Mouse (Mus musculus): ENCODE data around the gene Bdnf. TPM values are rescaled to one million over a fixed set of nuclear protein-coding genes. Genes with fewer than 3 reads are reported as not detected.

The Bdnf gene
- polyA plus RNA-seq, 1 experiment from 2014 or later = 5.2 TPM

DNA sequence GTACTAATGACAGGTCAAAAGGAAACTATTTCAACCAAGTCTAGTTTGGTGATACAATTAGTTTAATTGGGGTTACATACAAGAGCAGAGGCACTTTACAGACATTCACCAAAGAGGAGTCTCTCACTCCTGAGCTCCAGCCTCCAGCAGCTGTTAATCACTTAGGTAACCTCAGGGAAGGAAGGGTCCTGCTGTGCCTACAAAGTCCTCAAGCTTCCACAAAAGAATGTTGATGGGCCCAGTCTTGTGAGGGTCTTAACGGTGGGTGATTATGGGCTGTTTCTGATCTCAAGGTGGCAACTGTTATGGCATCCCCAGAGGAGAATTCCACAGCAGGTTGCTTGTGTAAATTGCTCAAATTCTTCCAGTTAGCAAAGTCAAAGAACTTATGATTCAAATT lies 71.7 kb downstream of the Bdnf start:
- H3K4me3 ChIP-seq (replicated peaks; ENCODE audit: low read depth, low read length) = no peak overlapping the region
- peaks cover 6% of the 10 kb centered on the region; the same call in 1 of the 2 replicates for H3K4me1 ChIP-seq (ENCODE audit: control insufficient read depth, insufficient read depth, low read length)
- ATAC-seq (ENCODE audit: low FRiP score, low TSS enrichment) (no peak), DNase-seq (no peak)
- 23% methylated on average over 1 of the region's 1 CpGs for WGBS
- H3K27ac ChIP-seq (replicated peaks; ENCODE audit: low read depth, low read length) = no peak overlapping the region
- H3K27me3 ChIP-seq (ENCODE audit: control insufficient read depth, insufficient read depth, low read length) = no peaks in the 10 kb centered on the region
- H3K4me2 ChIP-seq (ENCODE audit: low read length) = no peak overlapping the region
- no peak overlapping the region for H3K9ac ChIP-seq (replicated peaks; ENCODE audit: low read length)
- H3K9me3 ChIP-seq (ENCODE audit: control insufficient read depth, low read length) = no peaks in the 10 kb centered on the region
- H3K36me3 ChIP-seq (ENCODE audit: control insufficient read depth, insufficient read depth, low read length) = no peaks in the 10 kb centered on the region

DNA sequence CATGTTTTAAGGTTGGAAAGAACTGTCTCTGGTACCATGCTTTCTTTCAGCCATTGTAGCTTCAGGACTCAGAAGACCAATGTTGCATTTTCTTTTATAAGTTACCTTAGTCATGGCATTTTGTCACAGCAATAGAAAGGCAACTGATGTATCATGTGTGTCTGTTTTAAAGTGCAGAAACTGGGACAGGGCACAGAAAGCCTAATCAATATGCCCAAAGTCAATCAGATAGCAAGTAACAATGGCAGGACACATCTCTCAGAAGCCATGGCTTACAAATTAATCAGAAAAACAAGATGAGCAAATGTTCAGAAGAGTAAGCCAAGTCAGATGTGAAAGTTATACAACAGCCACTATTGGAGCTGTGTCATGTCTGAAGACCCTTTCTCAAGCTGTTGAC lies 73.9 kb downstream of the Bdnf start:
- Histone ChIP-seq H3K27ac (replicated peaks; ENCODE audit: low read depth, low read length) (no peak overlapping the region), H3K36me3 (ENCODE audit: control insufficient read depth, insufficient read depth, low read length) (no peaks in the 10 kb centered on the region), H3K9ac (replicated peaks; ENCODE audit: low read length) (no peak overlapping the region), H3K4me1 (ENCODE audit: control insufficient read depth, insufficient read depth, low read length) (peaks cover 4% of the 10 kb centered on the region; the same call in 1 of the 2 replicates), H3K27me3 (ENCODE audit: control insufficient read depth, insufficient read depth, low read length) (no peaks in the 10 kb centered on the region), H3K9me3 (ENCODE audit: control insufficient read depth, low read length) (no peaks in the 10 kb centered on the region), H3K4me3 (replicated peaks; ENCODE audit: low read depth, low read length) (no peak overlapping the region), H3K4me2 (ENCODE audit: low read length) (no peak overlapping the region)
- ATAC-seq (ENCODE audit: low FRiP score, low TSS enrichment) (no peak), DNase-seq (no peak)

DNA sequence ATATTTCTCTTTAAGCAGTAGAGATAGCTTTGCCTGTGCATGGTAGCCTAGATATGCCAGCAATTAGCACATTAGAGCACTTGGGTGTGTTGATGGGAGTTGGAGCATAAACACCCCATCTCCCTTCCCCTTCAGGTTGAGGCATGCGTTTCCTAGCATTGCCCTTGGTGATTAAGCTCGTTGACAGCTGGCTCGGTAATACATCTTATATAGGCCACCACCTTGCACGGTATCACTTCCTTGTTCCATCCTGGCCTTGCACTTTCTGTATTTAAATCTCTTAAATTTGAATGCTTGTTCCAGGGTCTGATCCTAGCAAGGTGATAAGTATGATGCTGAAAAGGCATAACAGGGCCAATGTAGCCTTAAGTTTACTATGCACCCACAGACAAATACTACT lies 74.3 kb downstream of the Bdnf start:
- no peak for DNase-seq
- Histone ChIP-seq H3K9me3 (ENCODE audit: control insufficient read depth, low read length) (no peaks in the 10 kb centered on the region), H3K4me3 (replicated peaks; ENCODE audit: low read depth, low read length) (no peak overlapping the region), H3K9ac (replicated peaks; ENCODE audit: low read length) (no peak overlapping the region), H3K27me3 (ENCODE audit: control insufficient read depth, insufficient read depth, low read length) (no peaks in the 10 kb centered on the region), H3K4me2 (ENCODE audit: low read length) (no peak overlapping the region), H3K36me3 (ENCODE audit: control insufficient read depth, insufficient read depth, low read length) (no peaks in the 10 kb centered on the region), H3K27ac (replicated peaks; ENCODE audit: low read depth, low read length) (no peak overlapping the region), H3K4me1 (ENCODE audit: control insufficient read depth, insufficient read depth, low read length) (no peaks in the 10 kb centered on the region)
- 92% methylated on average over 4 of the region's 4 CpGs for WGBS
- no peak for ATAC-seq (ENCODE audit: low FRiP score, low TSS enrichment)

DNA sequence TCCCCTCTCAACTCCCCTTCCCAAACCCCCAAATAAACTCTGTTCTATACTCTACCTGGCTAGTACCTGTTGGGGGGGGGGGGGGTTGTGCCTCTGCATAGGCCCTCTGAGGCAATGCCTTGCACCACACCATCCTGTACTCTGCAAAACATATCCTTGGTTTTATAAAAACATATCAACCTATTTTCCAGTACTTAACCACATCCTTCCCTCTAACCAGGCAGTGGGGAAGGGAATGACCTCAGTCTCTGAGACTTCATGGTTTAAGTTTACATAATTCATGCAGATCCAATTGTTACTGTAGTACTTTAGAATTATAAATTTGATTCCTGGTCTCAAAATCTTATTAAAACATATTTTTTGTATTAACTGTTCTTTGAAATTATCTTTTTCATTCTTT lies 75.5 kb downstream of the Bdnf start:
- Histone ChIP-seq H3K4me1 (ENCODE audit: control insufficient read depth, insufficient read depth, low read length) (no peaks in the 10 kb centered on the region), H3K9ac (replicated peaks; ENCODE audit: low read length) (no peak overlapping the region), H3K4me3 (replicated peaks; ENCODE audit: low read depth, low read length) (no peak overlapping the region), H3K36me3 (ENCODE audit: control insufficient read depth, insufficient read depth, low read length) (no peaks in the 10 kb centered on the region), H3K4me2 (ENCODE audit: low read length) (no peak overlapping the region), H3K27me3 (ENCODE audit: control insufficient read depth, insufficient read depth, low read length) (no peaks in the 10 kb centered on the region), H3K9me3 (ENCODE audit: control insufficient read depth, low read length) (no peaks in the 10 kb centered on the region), H3K27ac (replicated peaks; ENCODE audit: low read depth, low read length) (no peak overlapping the region)
- DNase-seq (no peak), ATAC-seq (ENCODE audit: low FRiP score, low TSS enrichment) (no peak)

DNA sequence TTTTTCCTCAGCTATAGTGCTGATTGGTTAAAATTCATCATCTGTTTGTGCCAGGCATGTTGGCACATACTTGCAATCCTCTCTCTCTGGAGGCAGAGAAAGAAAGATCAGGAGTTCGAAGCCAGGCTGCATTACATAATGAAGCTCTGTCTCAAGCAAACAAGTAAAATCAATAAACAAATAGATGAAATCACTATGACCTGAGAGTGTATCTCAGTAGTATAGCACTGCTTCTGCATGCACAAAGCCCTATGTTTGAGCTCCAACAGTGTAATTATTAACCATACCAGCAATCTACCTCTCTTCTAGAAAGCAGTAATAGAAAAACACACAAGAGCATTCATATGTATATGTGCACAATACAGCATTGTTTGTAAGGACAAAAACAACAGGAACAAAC lies 76.0 kb downstream of the Bdnf start:
- Histone ChIP-seq H3K4me1 (ENCODE audit: control insufficient read depth, insufficient read depth, low read length) (no peaks in the 10 kb centered on the region), H3K4me2 (ENCODE audit: low read length) (no peak overlapping the region), H3K27ac (replicated peaks; ENCODE audit: low read depth, low read length) (no peak overlapping the region), H3K9me3 (ENCODE audit: control insufficient read depth, low read length) (no peaks in the 10 kb centered on the region), H3K36me3 (ENCODE audit: control insufficient read depth, insufficient read depth, low read length) (no peaks in the 10 kb centered on the region), H3K27me3 (ENCODE audit: control insufficient read depth, insufficient read depth, low read length) (no peaks in the 10 kb centered on the region), H3K9ac (replicated peaks; ENCODE audit: low read length) (no peak overlapping the region), H3K4me3 (replicated peaks; ENCODE audit: low read depth, low read length) (no peak overlapping the region)
- DNase-seq (no peak), ATAC-seq (ENCODE audit: low FRiP score, low TSS enrichment) (no peak)
- WGBS = 91% methylated on average over 1 of the region's 1 CpGs

DNA sequence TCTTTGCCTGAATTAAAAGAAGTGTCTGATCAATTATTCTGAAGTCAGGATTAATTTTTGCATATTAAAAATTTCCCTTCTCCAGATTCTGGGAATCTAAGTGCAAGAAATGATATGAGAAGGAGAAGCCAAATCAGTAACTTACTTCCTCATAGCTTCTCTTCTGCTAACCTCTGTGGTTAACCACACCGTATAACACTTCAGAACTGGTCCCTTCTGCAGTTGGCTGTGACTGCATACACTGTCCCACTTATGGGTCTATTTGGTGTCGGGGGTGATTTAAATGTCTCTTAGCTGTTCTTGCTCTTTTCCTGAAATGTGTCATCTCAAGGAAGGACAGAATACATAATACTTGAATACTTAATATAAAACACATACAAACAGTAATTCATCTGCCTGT lies 81.8 kb downstream of the Bdnf start:
- no peaks in the 10 kb centered on the region for H3K9me3 ChIP-seq (ENCODE audit: control insufficient read depth, low read length)
- H3K36me3 ChIP-seq (ENCODE audit: control insufficient read depth, insufficient read depth, low read length) = no peaks in the 10 kb centered on the region
- no peak for ATAC-seq (ENCODE audit: low FRiP score, low TSS enrichment)
- WGBS = 90% methylated on average over 2 of the region's 2 CpGs
- H3K4me2 ChIP-seq (ENCODE audit: low read length) = no peak overlapping the region
- no peak overlapping the region for H3K4me3 ChIP-seq (replicated peaks; ENCODE audit: low read depth, low read length)
- DNase-seq = no peak
- no peak overlapping the region for H3K9ac ChIP-seq (replicated peaks; ENCODE audit: low read length)
- H3K27ac ChIP-seq (replicated peaks; ENCODE audit: low read depth, low read length) = no peak overlapping the region
- no peaks in the 10 kb centered on the region for H3K27me3 ChIP-seq (ENCODE audit: control insufficient read depth, insufficient read depth, low read length)
- no peaks in the 10 kb centered on the region for H3K4me1 ChIP-seq (ENCODE audit: control insufficient read depth, insufficient read depth, low read length)

DNA sequence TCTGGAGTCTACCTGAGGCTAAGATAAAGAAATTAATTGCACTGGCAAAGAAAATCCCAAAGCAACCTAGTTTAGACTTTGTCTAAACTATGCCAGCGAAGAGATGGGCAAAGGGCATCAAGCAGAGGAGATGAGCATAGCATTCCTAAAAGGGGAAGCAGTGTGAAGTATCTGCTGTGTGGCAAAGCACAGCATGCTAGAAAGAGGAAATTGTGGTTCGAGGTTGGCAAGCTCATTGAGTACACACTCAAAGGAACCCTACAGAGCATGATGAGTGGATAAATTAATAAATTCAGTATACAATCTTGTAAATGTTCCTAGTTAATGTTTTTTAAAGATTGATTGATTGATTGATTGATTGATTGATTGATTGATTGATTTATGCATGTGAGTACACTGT lies 92.3 kb downstream of the Bdnf start:
- Histone ChIP-seq H3K9ac (replicated peaks; ENCODE audit: low read length) (no peak overlapping the region), H3K4me3 (replicated peaks; ENCODE audit: low read depth, low read length) (no peak overlapping the region), H3K9me3 (ENCODE audit: control insufficient read depth, low read length) (no peaks in the 10 kb centered on the region), H3K36me3 (ENCODE audit: control insufficient read depth, insufficient read depth, low read length) (no peaks in the 10 kb centered on the region), H3K4me2 (ENCODE audit: low read length) (no peak overlapping the region), H3K4me1 (ENCODE audit: control insufficient read depth, insufficient read depth, low read length) (no peaks in the 10 kb centered on the region), H3K27me3 (ENCODE audit: control insufficient read depth, insufficient read depth, low read length) (no peaks in the 10 kb centered on the region), H3K27ac (replicated peaks; ENCODE audit: low read depth, low read length) (no peak overlapping the region)
- DNase-seq (no peak), ATAC-seq (ENCODE audit: low FRiP score, low TSS enrichment) (no peak)
- 93% methylated on average over 2 of the region's 2 CpGs for WGBS

DNA sequence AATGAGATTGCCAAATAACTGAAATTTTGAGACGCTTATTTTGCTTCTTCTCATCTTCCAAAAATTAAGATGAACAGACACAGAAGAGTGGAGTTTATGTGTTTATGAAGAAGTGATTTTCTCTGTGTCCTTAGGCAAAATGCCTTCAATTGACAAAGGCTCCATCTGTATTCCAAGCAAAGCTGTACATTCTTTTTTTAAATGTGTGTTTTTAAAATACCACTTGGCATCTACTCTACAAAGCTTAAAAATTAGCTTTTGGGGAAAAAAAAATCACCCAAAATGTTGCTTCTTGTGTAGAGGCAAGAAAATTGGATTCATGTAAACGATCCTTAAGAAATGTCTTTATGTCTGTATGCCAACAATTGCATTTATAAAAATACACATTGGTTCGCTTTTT lies 94.3 kb downstream of the Bdnf start:
- Histone ChIP-seq H3K27ac (replicated peaks; ENCODE audit: low read depth, low read length) (no peak overlapping the region), H3K9me3 (ENCODE audit: control insufficient read depth, low read length) (no peaks in the 10 kb centered on the region), H3K4me3 (replicated peaks; ENCODE audit: low read depth, low read length) (no peak overlapping the region), H3K4me1 (ENCODE audit: control insufficient read depth, insufficient read depth, low read length) (no peaks in the 10 kb centered on the region), H3K4me2 (ENCODE audit: low read length) (no peak overlapping the region), H3K27me3 (ENCODE audit: control insufficient read depth, insufficient read depth, low read length) (no peaks in the 10 kb centered on the region), H3K9ac (replicated peaks; ENCODE audit: low read length) (no peak overlapping the region), H3K36me3 (ENCODE audit: control insufficient read depth, insufficient read depth, low read length) (no peaks in the 10 kb centered on the region)
- 91% methylated on average over 3 of the region's 3 CpGs for WGBS
- DNase-seq (no peak), ATAC-seq (ENCODE audit: low FRiP score, low TSS enrichment) (no peak)

DNA sequence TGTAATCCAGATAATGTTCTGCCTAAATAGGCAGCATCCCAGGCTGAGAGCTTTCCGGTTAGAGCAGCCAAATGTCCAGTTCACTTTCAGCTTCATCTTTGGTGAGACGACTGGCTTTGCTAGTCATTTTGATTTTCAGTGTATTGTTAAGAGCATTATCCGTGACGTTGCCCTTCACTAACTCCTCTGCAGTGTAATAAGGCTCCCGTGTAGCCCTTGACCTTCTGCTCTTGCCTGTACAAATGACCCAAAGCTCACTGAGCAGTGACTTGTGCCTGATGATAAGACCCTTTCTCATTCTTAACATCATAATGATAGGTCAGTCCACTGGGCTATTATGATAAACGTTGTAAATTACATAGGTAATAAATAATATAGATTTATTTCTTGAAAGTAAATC lies 101.9 kb downstream of the Bdnf start:
- Histone ChIP-seq H3K9ac (replicated peaks; ENCODE audit: low read length) (no peak overlapping the region), H3K27ac (replicated peaks; ENCODE audit: low read depth, low read length) (no peak overlapping the region), H3K4me3 (replicated peaks; ENCODE audit: low read depth, low read length) (no peak overlapping the region), H3K4me2 (ENCODE audit: low read length) (no peak overlapping the region), H3K9me3 (ENCODE audit: control insufficient read depth, low read length) (no peaks in the 10 kb centered on the region), H3K27me3 (ENCODE audit: control insufficient read depth, insufficient read depth, low read length) (no peaks in the 10 kb centered on the region), H3K4me1 (ENCODE audit: control insufficient read depth, insufficient read depth, low read length) (no peaks in the 10 kb centered on the region), H3K36me3 (ENCODE audit: control insufficient read depth, insufficient read depth, low read length) (no peaks in the 10 kb centered on the region)
- WGBS = 20% methylated on average over 6 of the region's 6 CpGs
- DNase-seq (no peak), ATAC-seq (ENCODE audit: low FRiP score, low TSS enrichment) (no peak)
